Mouse (Mus musculus) hindbrain, embryonic 15.5 days (tissue): ENCODE data around the gene Cpsf4l. TPM values are rescaled to one million over a fixed set of nuclear protein-coding genes. Genes with fewer than 3 reads are reported as not detected.

ENCODE experiments used
- ATAC-seq: fragments of 200-750 bp; cut with Nextera tagmentation; 2 replicates; pipeline ENCODE4 v1.8.0; 2017; ENCODE audit warnings: low read depth, moderate number of reproducible peaks, moderate TSS enrichment; ENCODE audit not compliant: low FRiP score
- H3K27ac ChIP-seq: fragments of 300-500 bp; sonication (generic); replicated peaks from 2 replicates; pipeline ENCODE4 v1.5.1; 2015; ENCODE audit warnings: mild to moderate bottlenecking, inconsistent platforms
- H3K27me3 ChIP-seq: fragments of 300-500 bp; sonication (generic); 2 replicates; pipeline ENCODE4 v1.6.1; 2015; ENCODE audit warnings: control low read depth, inconsistent platforms
- H3K36me3 ChIP-seq: fragments of 300-500 bp; sonication (generic); 2 replicates; pipeline ENCODE4 v1.6.1; 2015; ENCODE audit warnings: control low read depth, inconsistent platforms
- H3K4me1 ChIP-seq: fragments of 300-500 bp; sonication (generic); replicated peaks from 2 replicates; pipeline ENCODE4 v1.6.1; 2015; ENCODE audit warnings: control low read depth, inconsistent platforms
- H3K4me2 ChIP-seq: fragments of 300-500 bp; sonication (generic); 2 replicates; pipeline ENCODE4 v1.6.1; 2015; ENCODE audit warnings: moderate library complexity, mild to moderate bottlenecking, inconsistent platforms
- H3K4me3 ChIP-seq: fragments of 300-500 bp; sonication (generic); 2 replicates; pipeline ENCODE4 v1.5.1; 2015; ENCODE audit warnings: mild to moderate bottlenecking, inconsistent platforms
- H3K9ac ChIP-seq: fragments of 300-500 bp; sonication (generic); 2 replicates; pipeline ENCODE4 v1.6.1; 2015; ENCODE audit warnings: inconsistent platforms
- H3K9me3 ChIP-seq: fragments of 300-500 bp; sonication (generic); 2 replicates; pipeline ENCODE4 v1.6.1; 2016; ENCODE audit warnings: control low read depth, inconsistent platforms
- WGBS: fragments of 180-500 bp; shearing (Covaris S2); methylation state at CpG from one replicate; pipeline ENCODE4 v1.1.7; 2015; 5-methylcytosine and 5-hydroxymethylcytosine counted together
- polyA plus RNA-seq: library from polyadenylated mRNA; unstranded; fragments of >200 nt; fragmentation: Nextera tagmentation; extraction: Ambion mirVana; gene quantifications from 2 replicates; pipeline ENCODE4 v1.2.1, GENCODE M21; 2015

Cpsf4l gene
- polyA plus RNA-seq, 1 experiment from 2014 or later: 0.49 TPM

DNA sequence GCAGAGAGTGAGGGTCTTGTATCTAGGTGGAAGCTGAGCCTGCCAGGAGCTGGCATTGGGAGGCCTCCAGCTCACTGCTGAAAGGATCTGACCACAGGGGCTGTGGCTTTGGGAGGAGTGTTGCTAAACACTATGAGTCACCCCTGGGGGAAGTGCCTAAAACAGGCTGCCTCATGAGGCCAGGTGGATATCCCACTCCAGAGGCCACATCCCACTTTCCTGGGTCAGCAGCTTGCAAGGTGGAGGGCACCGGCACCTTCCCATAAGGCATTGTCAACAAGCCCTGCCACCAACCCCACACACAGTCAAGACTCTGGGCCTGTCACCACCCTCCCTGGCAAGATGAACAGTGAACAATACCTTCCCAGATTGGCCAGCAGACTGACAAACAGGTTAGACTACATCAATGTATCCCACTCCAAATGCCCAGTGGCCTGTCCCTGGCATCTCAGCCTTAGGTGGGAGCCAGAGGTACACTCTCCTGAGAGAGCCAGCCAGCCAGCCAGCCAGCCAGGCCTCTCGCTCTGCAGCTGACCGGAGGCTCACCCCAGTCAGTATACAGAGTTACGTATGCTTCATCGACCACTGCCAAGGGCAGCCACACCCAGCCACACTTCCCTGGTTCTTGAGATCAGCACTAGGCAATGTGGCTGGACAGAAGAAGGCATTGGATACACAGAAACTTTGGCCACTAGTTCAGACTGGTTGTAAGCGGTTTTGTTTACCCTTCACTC, 24.0 kb upstream of the Cpsf4l start:
- Histone ChIP-seq H3K27ac (no peak overlapping the region), H3K9ac (no peak overlapping the region), H3K9me3 (no peaks in the 10 kb centered on the region), H3K27me3 (no peaks in the 10 kb centered on the region), H3K4me2 (no peak overlapping the region), H3K4me1 (peaks cover 19% of the 10 kb centered on the region; the same call in 1 of the 2 replicates), H3K36me3 (peaks cover 7% of the 10 kb centered on the region; the same call in 1 of the 2 replicates), H3K4me3 (no peak overlapping the region)
- ATAC-seq: peak; percentile 49; the same call in 1 of the 2 replicates
- WGBS: 56% methylated on average over 6 of the region's 6 CpGs

DNA sequence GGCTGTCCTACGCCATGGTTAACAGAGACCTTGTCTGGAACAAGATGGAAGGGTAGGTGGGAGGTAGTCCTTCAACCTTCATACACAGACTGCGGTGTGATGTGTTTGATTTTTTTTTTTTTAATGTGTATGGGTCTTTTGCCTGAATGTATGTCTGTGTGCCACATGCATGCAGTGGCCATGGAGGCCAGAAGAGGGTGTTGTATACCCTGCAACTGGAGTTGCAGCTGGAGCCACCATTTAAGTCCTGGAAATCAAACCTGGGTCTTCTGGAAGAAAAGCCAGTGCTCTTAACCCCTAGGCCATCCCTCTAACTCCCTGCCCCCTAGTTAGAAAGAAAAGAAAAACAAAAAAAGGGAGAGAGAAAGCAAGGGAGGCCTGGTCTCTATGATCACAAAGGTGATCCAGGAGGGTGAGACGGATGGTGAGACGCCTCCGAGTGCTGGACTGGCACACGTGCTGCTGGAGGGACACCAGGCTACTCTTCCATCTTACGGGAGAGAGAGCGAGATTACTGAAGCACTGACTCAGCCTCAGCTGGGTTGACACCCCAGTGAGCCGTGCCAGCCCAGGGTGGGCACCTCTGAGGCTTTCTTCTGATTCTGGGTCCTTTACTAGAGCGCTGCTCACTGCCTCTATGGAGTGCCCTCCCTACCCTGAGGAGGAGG, 22.3 kb upstream of the Cpsf4l start:
- H3K36me3 ChIP-seq: peaks cover 23% of the 10 kb centered on the region; the same call in 1 of the 2 replicates
- H3K4me1 ChIP-seq: peaks cover 26% of the 10 kb centered on the region; the same call in 1 of the 2 replicates
- WGBS: 92% methylated on average over 10 of the region's 10 CpGs
- H3K9ac ChIP-seq: no peak overlapping the region
- H3K4me3 ChIP-seq: no peak overlapping the region
- no peak overlapping the region for H3K27ac ChIP-seq
- no peak overlapping the region for H3K4me2 ChIP-seq
- H3K27me3 ChIP-seq: no peaks in the 10 kb centered on the region
- H3K9me3 ChIP-seq: no peaks in the 10 kb centered on the region
- ATAC-seq: no peak

- no peak overlapping the region for H3K9ac ChIP-seq
- peaks cover 32% of the 10 kb centered on the region for H3K4me1 ChIP-seq
- 78% methylated on average over 3 of the region's 3 CpGs for WGBS
- H3K36me3 ChIP-seq: peaks cover 30% of the 10 kb centered on the region
- no peak overlapping the region for H3K27ac ChIP-seq
- no peaks in the 10 kb centered on the region for H3K27me3 ChIP-seq
- no peak overlapping the region for H3K4me3 ChIP-seq
- H3K9me3 ChIP-seq: no peaks in the 10 kb centered on the region
- no peak overlapping the region for H3K4me2 ChIP-seq
- ATAC-seq: no peak
Measured at GRCm38 (mm10) chr11:113730879-113731278, 21.1 kb upstream of the Cpsf4l start.

- Histone ChIP-seq H3K4me3 (no peak overlapping the region), H3K9ac (no peak overlapping the region), H3K27ac (no peak overlapping the region), H3K4me2 (no peak overlapping the region), H3K36me3 (peaks cover 30% of the 10 kb centered on the region), H3K9me3 (no peaks in the 10 kb centered on the region), H3K4me1 (peaks cover 42% of the 10 kb centered on the region), H3K27me3 (no peaks in the 10 kb centered on the region)
- ATAC-seq: no peak
- 58% methylated on average over 8 of the region's 8 CpGs for WGBS
Measured at GRCm38 (mm10) chr11:113729917-113730316, 20.1 kb upstream of the Cpsf4l start.

- 78% methylated on average over 21 of the region's 21 CpGs for WGBS
- H3K27ac ChIP-seq: no peak overlapping the region
Measured at GRCm38 (mm10) chr11:113729239-113729638, 19.4 kb upstream of the Cpsf4l start.

GRCm38 (mm10) chr11:113727992-113728391, 18.2 kb upstream of the Cpsf4l start:
- H3K27me3 ChIP-seq: no peaks in the 10 kb centered on the region
- no peak overlapping the region for H3K27ac ChIP-seq
- H3K36me3 ChIP-seq: peaks cover 30% of the 10 kb centered on the region
- H3K9me3 ChIP-seq: no peaks in the 10 kb centered on the region
- WGBS: 63% methylated on average over 6 of the region's 6 CpGs
- H3K4me1 ChIP-seq: peaks cover 35% of the 10 kb centered on the region
- no peak overlapping the region for H3K9ac ChIP-seq
- no peak overlapping the region for H3K4me2 ChIP-seq
- no peak overlapping the region for H3K4me3 ChIP-seq
- no peak for ATAC-seq

More at GRCm38 (mm10) chr11:113729239-113729638, 19.4 kb upstream of the Cpsf4l start:
- no peaks in the 10 kb centered on the region for H3K27me3 ChIP-seq
- no peak overlapping the region for H3K4me3 ChIP-seq
- H3K9ac ChIP-seq: no peak overlapping the region
- no peaks in the 10 kb centered on the region for H3K9me3 ChIP-seq
- ATAC-seq: no peak
- H3K4me2 ChIP-seq: no peak overlapping the region
- H3K4me1 ChIP-seq: peaks cover 43% of the 10 kb centered on the region
- peaks cover 30% of the 10 kb centered on the region for H3K36me3 ChIP-seq

- Histone ChIP-seq H3K27ac (0 out of 2 replicates have a peak overlapping the region, but pooled peaks have one; percentile 20), H3K4me2 (no peak overlapping the region), H3K27me3 (no peaks in the 10 kb centered on the region), H3K9ac (no peak overlapping the region), H3K4me3 (no peak overlapping the region), H3K4me1 (peaks cover 36% of the 10 kb centered on the region), H3K9me3 (no peaks in the 10 kb centered on the region), H3K36me3 (peaks cover 30% of the 10 kb centered on the region)
- 75% methylated on average over 14 of the region's 14 CpGs for WGBS
- ATAC-seq: no peak
Measured at GRCm38 (mm10) chr11:113726994-113727888, 17.4 kb upstream of the Cpsf4l start.

DNA sequence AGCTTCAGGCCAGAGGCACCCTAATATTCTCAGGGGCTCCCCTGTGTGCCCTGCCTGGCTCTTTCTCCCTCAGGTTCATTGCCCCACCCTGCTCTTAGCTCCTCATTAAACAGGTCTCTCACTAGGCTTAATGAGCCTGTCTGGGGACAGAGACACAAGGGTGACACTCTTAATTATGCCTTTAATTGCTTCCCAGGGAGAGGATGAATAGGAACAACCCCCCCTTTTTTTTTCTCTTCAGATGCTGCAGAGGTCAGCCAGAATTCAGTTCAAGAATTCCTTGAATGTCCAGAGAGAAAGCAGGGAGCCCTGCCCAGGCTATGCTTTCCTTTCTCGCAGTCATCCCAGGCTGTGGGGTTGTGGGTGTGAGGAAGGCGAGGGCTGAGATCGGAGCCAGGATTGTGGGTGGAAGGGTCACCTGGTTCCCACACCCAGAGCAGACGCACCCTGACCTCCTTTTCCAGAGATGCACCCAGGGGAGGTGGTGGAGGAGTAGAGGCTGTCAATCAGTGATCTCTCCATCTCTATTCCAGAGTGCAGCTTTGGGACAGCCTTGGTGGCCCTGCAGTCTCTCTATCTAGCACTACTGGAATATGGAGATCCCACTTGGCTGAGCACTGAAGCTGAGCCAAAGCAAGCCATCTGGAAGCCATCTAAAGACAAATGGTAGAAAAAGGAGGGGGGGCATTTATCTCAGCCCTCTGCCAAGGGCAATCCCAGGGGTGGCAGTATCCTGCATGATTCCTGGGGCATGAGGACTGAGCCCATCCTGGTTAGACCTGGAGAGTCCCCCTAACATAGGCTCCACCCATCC, 15.6 kb upstream of the Cpsf4l start:
- H3K27ac ChIP-seq: 0 out of 2 replicates have a peak overlapping the region, but pooled peaks have one; percentile 7
- H3K9ac ChIP-seq: no peak overlapping the region
- peaks cover 30% of the 10 kb centered on the region for H3K36me3 ChIP-seq
- H3K9me3 ChIP-seq: no peaks in the 10 kb centered on the region
- no peak overlapping the region for H3K4me3 ChIP-seq
- no peak overlapping the region for H3K4me2 ChIP-seq
- peak; percentile 57; the same call in 1 of the 2 replicates for ATAC-seq
- H3K27me3 ChIP-seq: no peaks in the 10 kb centered on the region
- WGBS: 54% methylated on average over 4 of the region's 4 CpGs
- H3K4me1 ChIP-seq: peaks cover 36% of the 10 kb centered on the region

GRCm38 (mm10) chr11:113722405-113723090, 12.7 kb upstream of the Cpsf4l start:
- H3K27ac ChIP-seq: no peak overlapping the region
- WGBS: 60% methylated on average over 14 of the region's 14 CpGs

GRCm38 (mm10) chr11:113717767-113718424, 8.1 kb upstream of the Cpsf4l start:
- Histone ChIP-seq H3K4me3 (no peak overlapping the region), H3K27ac (no peak overlapping the region), H3K27me3 (no peaks in the 10 kb centered on the region), H3K9me3 (no peaks in the 10 kb centered on the region), H3K4me2 (no peak overlapping the region), H3K9ac (no peak overlapping the region), H3K36me3 (no peaks in the 10 kb centered on the region), H3K4me1 (peaks cover 4% of the 10 kb centered on the region; the same call in 1 of the 2 replicates)
- ATAC-seq: no peak
- 52% methylated on average over 16 of the region's 16 CpGs for WGBS

More at GRCm38 (mm10) chr11:113722405-113723090, 12.7 kb upstream of the Cpsf4l start:
- Histone ChIP-seq H3K4me3 (no peak overlapping the region), H3K27me3 (no peaks in the 10 kb centered on the region), H3K9ac (no peak overlapping the region), H3K9me3 (no peaks in the 10 kb centered on the region), H3K4me2 (no peak overlapping the region), H3K36me3 (peaks cover 11% of the 10 kb centered on the region), H3K4me1 (peaks cover 26% of the 10 kb centered on the region)
- no peak for ATAC-seq
